Mouse (Mus musculus) intestine, embryonic 15.5 days (tissue): Measurements from ENCODE around the gene Miga2. TPM values are rescaled to one million over a fixed set of nuclear protein-coding genes. Genes with fewer than 3 reads are reported as not detected.
A peak's percentile ranks its signal among the peaks of the same experiment; 100 is the strongest.

ENCODE experiments used
- ATAC-seq: fragments of 200-750 bp; cut with Nextera tagmentation; 2 replicates; pipeline ENCODE4 v1.8.0; 2017; ENCODE audit warnings: moderate TSS enrichment, moderate library complexity
- H3K27ac ChIP-seq: fragments of 300-500 bp; sonication (generic); 2 replicates; pipeline ENCODE4 v1.5.1; 2015; ENCODE audit warnings: mild to moderate bottlenecking, inconsistent platforms
- H3K27me3 ChIP-seq: fragments of 300-500 bp; sonication (generic); replicated peaks from 2 replicates; pipeline ENCODE4 v1.6.1; 2015; ENCODE audit warnings: inconsistent platforms
- H3K36me3 ChIP-seq: fragments of 300-500 bp; sonication (generic); 2 replicates; pipeline ENCODE4 v1.6.1; 2015; ENCODE audit warnings: inconsistent platforms
- H3K4me1 ChIP-seq: fragments of 300-500 bp; sonication (generic); replicated peaks from 2 replicates; pipeline ENCODE4 v1.6.1; 2015; ENCODE audit warnings: inconsistent platforms
- H3K4me2 ChIP-seq: fragments of 300-500 bp; sonication (generic); replicated peaks from 2 replicates; pipeline ENCODE4 v1.6.1; 2015; ENCODE audit warnings: mild to moderate bottlenecking, inconsistent platforms
- H3K4me3 ChIP-seq: fragments of 300-500 bp; sonication (generic); replicated peaks from 2 replicates; pipeline ENCODE4 v1.5.1; 2015; ENCODE audit warnings: inconsistent platforms
- H3K9ac ChIP-seq: fragments of 300-500 bp; sonication (generic); 2 replicates; pipeline ENCODE4 v1.6.1; 2015; ENCODE audit warnings: inconsistent platforms
- H3K9me3 ChIP-seq: fragments of 300-500 bp; sonication (generic); 2 replicates; pipeline ENCODE4 v1.6.1; 2016; ENCODE audit warnings: inconsistent platforms
- WGBS: fragments of 180-500 bp; shearing (Covaris S2); methylation state at CpG from one replicate; pipeline ENCODE4 v1.1.7; 2015; 5-methylcytosine and 5-hydroxymethylcytosine counted together
- polyA plus RNA-seq: library from polyadenylated mRNA; unstranded; fragments of >200 nt; fragmentation: Nextera tagmentation; extraction: Ambion mirVana; gene quantifications from 2 replicates; pipeline ENCODE4 v1.2.1, GENCODE M21; 2015

Miga2 gene
- polyA plus RNA-seq, 1 experiment from 2014 or later = 20.9 TPM

DNA sequence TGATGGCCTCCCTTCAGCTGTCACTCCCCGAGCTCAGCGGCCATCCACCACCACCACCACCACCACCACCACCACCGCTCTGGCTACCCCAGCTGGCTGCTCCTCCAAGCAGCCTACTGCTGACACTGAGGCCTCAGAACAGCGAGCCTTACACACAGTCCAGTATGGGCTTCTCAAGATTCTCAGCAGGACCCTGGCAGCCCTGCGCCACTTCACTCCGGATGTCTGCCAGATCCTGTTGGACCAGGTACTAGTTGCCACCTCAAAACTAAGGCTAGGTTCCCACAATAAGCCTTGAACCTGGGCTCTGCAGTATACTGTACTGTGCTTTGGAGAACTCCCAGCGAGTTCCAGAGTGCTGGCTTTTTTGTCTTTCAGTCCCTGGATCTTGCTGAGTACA, 21.5 kb upstream of the Miga2 start:
- no peak for ATAC-seq
- WGBS = 89% methylated on average over 7 of the region's 7 CpGs
- peaks cover 71% of the 10 kb centered on the region for H3K36me3 ChIP-seq

DNA sequence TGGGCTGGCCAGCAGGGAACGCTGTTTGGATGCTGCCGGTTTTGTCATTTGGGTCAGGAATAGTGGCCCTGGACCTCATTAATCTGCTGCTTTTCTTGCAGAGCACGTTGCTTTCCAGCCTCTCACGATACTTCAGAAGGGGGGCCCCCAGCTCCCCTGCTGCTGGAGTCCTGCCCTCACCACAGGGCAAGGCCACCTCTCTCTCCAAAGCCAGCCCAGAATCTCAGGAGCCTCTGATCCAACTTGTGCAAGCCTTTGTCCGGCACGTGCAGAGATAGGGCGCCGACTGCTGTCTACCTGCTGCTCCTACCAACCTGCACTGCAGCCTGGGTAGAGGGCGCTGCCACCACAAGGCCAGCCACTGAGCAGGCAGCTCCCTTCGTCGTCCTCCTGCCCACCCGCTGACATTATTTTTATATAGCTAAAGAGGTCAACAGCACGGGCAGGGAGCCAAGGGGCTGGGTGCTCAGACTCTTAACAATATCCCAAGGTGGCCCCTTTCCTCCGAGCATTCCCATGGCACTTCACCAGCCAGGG, 20.4 kb upstream of the Miga2 start:
- no peak for ATAC-seq
- H3K27ac ChIP-seq = no peak overlapping the region
- H3K4me3 ChIP-seq = no peak overlapping the region
- H3K36me3 ChIP-seq = peaks cover 75% of the 10 kb centered on the region
- H3K4me1 ChIP-seq = no peaks in the 10 kb centered on the region
- WGBS = 73% methylated on average over 14 of the region's 14 CpGs
- H3K9ac ChIP-seq = no peak overlapping the region
- H3K9me3 ChIP-seq = no peaks in the 10 kb centered on the region
- no peaks in the 10 kb centered on the region for H3K27me3 ChIP-seq
- no peak overlapping the region for H3K4me2 ChIP-seq

More for the DNA sequence above, 21.5 kb upstream of the Miga2 start:
- Histone ChIP-seq H3K4me2 (no peak overlapping the region), H3K27me3 (no peaks in the 10 kb centered on the region), H3K4me1 (no peaks in the 10 kb centered on the region), H3K9ac (no peak overlapping the region), H3K27ac (no peak overlapping the region), H3K4me3 (no peak overlapping the region), H3K9me3 (no peaks in the 10 kb centered on the region)

GRCm38 (mm10) chr2:30345971-30346676, 17.9 kb upstream of the Miga2 start:
- ATAC-seq = no peak

GRCm38 (mm10) chr2:30349196-30349595, 14.8 kb upstream of the Miga2 start:
- peaks cover 44% of the 10 kb centered on the region for H3K36me3 ChIP-seq
- ATAC-seq = no peak
- no peak overlapping the region for H3K9ac ChIP-seq
- no peaks in the 10 kb centered on the region for H3K4me1 ChIP-seq
- no peaks in the 10 kb centered on the region for H3K9me3 ChIP-seq
- H3K27ac ChIP-seq = no peak overlapping the region
- no peak overlapping the region for H3K4me2 ChIP-seq
- no peak overlapping the region for H3K4me3 ChIP-seq
- 92% methylated on average over 6 of the region's 6 CpGs for WGBS
- H3K27me3 ChIP-seq = no peaks in the 10 kb centered on the region

More at GRCm38 (mm10) chr2:30345971-30346676, 17.9 kb upstream of the Miga2 start:
- Histone ChIP-seq H3K9ac (no peak overlapping the region), H3K4me3 (no peak overlapping the region), H3K9me3 (no peaks in the 10 kb centered on the region), H3K36me3 (peaks cover 72% of the 10 kb centered on the region), H3K27me3 (no peaks in the 10 kb centered on the region), H3K27ac (no peak overlapping the region), H3K4me2 (no peak overlapping the region), H3K4me1 (no peaks in the 10 kb centered on the region)
- 90% methylated on average over 7 of the region's 7 CpGs for WGBS

DNA sequence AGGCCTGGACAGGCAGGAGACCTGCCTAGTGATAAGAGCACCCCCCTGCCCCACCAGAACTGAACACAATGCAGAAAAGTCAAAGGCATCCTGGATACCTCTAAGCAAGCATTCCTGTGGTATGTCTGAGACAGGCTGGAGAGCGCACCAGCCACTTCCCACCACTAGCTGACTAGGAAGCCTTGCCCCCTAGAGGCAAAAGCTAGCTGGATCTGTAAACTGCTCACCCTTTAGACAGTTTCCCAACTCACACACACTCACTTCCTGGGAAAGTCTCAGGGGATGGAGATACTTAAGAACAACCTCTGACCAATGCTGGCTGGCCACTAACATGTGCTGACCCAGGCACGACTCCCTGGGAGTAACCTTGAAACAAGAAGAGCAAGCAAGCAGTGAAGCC, 12.9 kb upstream of the Miga2 start:
- Histone ChIP-seq H3K4me1 (peaks cover 9% of the 10 kb centered on the region), H3K36me3 (peaks cover 27% of the 10 kb centered on the region), H3K9me3 (no peaks in the 10 kb centered on the region), H3K4me2 (no peak overlapping the region), H3K27me3 (no peaks in the 10 kb centered on the region), H3K27ac (no peak overlapping the region), H3K9ac (no peak overlapping the region), H3K4me3 (no peak overlapping the region)
- WGBS = 76% methylated on average over 2 of the region's 2 CpGs
- no peak for ATAC-seq

GRCm38 (mm10) chr2:30355861-30356260, 8.2 kb upstream of the Miga2 start:
- WGBS = 55% methylated on average over 4 of the region's 4 CpGs
- Histone ChIP-seq H3K27ac (no peak overlapping the region), H3K4me2 (no peak overlapping the region), H3K4me1 (peaks cover 31% of the 10 kb centered on the region), H3K36me3 (no peaks in the 10 kb centered on the region), H3K27me3 (no peaks in the 10 kb centered on the region), H3K9ac (no peak overlapping the region), H3K9me3 (no peaks in the 10 kb centered on the region), H3K4me3 (no peak overlapping the region)
- ATAC-seq = no peak

DNA sequence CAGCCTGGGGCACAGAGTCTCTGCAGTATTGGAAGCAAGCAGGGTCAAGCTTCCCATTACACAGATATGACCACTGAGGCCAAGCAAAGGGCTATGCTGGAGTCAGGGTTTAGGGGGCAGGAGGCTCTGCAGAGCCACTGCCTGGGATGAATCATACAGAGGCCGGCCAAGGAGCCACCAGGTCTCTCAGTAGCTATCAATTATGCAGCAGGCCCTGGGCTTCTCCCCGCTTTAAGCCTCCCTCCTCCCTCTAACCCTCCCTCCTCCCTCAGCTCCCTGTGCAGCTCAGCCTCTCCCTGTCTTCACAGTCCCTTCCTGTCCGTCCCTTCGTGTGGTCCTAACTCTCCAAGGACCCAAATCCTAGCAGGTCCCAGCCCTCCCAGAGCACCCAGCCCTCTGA, 7.8 kb upstream of the Miga2 start:
- WGBS = 45% methylated on average over 4 of the region's 4 CpGs
- 0 out of 2 replicates have a peak overlapping the region, but pooled peaks have one; percentile 27 for H3K27ac ChIP-seq
- H3K27me3 ChIP-seq = no peaks in the 10 kb centered on the region
- no peak overlapping the region for H3K4me3 ChIP-seq
- no peaks in the 10 kb centered on the region for H3K9me3 ChIP-seq
- 0 out of 2 replicates have a peak overlapping the region, but pooled peaks have one; percentile 9 for H3K4me2 ChIP-seq
- no peak for ATAC-seq
- H3K36me3 ChIP-seq = no peaks in the 10 kb centered on the region
- H3K4me1 ChIP-seq = peaks cover 34% of the 10 kb centered on the region
- H3K9ac ChIP-seq = no peak overlapping the region

DNA sequence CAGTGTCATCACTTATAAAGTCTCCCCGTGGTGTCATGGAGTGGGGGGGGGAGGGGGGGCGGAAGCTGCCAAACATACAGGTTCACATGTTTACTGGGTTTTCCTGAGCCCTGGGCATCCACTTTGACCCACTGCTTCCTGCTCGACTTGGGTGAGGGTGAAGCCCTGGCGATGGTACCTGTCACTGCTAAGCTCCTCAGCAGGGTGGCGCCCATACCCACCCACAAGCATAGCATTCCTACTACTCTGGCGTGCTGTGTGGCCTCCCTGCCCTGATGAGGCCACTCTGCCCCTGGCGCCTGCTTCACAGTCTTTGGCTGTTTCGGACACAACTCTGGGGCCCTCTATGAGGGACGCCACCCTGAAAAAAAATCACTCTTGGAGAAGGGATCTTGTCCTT, 7.1 kb upstream of the Miga2 start:
- no peak overlapping the region for H3K4me3 ChIP-seq
- H3K27ac ChIP-seq = no peak overlapping the region
- no peaks in the 10 kb centered on the region for H3K36me3 ChIP-seq
- WGBS = 55% methylated on average over 9 of the region's 9 CpGs
- no peaks in the 10 kb centered on the region for H3K27me3 ChIP-seq
- H3K9me3 ChIP-seq = no peaks in the 10 kb centered on the region
- no peak for ATAC-seq
- peak overlapping the region; percentile 91; the same call in 1 of the 2 replicates for H3K4me2 ChIP-seq
- no peak overlapping the region for H3K9ac ChIP-seq
- H3K4me1 ChIP-seq = peaks cover 34% of the 10 kb centered on the region

DNA sequence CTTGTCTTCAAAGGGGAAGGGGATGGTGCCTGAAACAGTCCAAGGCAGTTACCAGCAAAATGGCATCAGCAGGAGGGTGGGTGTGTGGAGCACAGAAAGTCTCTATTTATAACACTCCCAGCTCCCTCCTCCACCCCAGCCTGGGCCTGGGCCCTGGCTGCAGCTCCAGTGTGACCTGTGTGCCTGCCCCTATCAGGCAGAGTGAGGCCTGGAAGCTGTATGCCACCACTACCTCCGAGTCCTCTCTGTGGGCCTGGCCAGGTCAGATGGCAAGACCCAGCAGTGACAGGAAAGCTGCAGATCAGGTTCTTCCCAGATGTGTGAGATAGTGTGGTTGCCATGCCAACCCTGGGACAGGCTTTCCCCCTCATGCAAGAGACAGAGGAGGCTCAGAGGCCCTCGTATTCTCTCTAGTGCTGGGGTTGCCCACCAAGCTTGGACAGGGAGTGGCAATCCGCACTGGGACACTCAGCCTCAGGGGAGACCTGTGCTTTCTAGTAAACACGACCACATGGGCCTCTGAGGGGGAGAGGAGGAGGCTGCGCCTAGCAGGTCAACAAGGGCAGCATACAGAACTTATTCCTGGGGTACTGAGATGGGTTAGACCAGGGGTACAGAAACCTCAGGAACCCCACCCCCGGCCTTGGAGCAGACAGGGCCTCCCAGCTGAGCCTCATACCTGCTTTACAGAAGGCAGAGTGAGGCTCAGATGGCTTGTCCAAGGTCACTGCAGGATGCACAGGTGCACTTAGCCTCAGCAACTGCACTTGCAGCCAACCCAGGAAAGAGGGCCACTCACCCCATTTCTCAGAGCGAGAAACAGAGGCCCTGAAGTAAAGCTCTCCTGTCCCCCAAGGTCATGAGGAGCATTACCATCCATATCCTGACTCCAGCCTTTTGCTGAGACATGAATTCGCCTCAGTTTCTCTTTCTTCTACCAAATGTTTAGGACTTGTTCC, 6.2 kb upstream of the Miga2 start:
- H3K4me1 ChIP-seq = peaks cover 34% of the 10 kb centered on the region
- H3K9ac ChIP-seq = peak overlapping the region; percentile 86; the same call in 1 of the 2 replicates
- H3K9me3 ChIP-seq = no peaks in the 10 kb centered on the region
- no peaks in the 10 kb centered on the region for H3K27me3 ChIP-seq
- H3K4me2 ChIP-seq = peak overlapping the region; percentile 91
- H3K36me3 ChIP-seq = no peaks in the 10 kb centered on the region
- ATAC-seq = peak; percentile 10; the same call in 1 of the 2 replicates
- H3K4me3 ChIP-seq = peak overlapping the region; percentile 83
- H3K27ac ChIP-seq = peak overlapping the region; percentile 44; the same call in 1 of the 2 replicates
- WGBS = 41% methylated on average over 8 of the region's 8 CpGs

GRCm38 (mm10) chr2:30358533-30359531, 5.2 kb upstream of the Miga2 start, which contains the start of gene Sh3glb2:
Gene Sh3glb2 (minus strand): TSS chr2:30359337.
- 1% methylated on average over 65 of the region's 73 CpGs for WGBS
- ATAC-seq = peak; percentile 77

DNA sequence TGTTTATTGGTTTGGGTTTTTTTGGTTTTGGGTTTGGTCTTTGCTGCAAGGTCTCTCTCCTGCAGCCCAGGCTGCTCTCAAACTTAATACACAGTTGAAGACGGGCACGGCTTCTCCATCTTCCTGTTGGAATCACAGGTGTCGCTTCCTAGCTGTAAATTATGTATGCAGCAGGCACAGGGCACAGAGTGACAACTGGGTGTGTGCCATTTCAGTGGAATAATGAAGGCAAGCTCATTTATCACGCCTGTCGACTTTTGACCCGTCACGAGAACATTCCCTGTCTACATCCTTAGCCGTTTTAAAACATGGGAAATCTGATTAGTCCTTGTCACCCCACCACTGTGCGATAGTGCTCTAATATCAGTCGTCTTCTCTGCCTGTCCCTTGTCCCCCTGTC, 3.4 kb upstream of the Miga2 start:
- Histone ChIP-seq H3K9me3 (no peaks in the 10 kb centered on the region), H3K27ac (no peak overlapping the region), H3K4me1 (peaks cover 41% of the 10 kb centered on the region), H3K9ac (no peak overlapping the region), H3K27me3 (no peaks in the 10 kb centered on the region), H3K4me3 (no peak overlapping the region), H3K4me2 (no peak overlapping the region), H3K36me3 (no peaks in the 10 kb centered on the region)
- no peak for ATAC-seq
- WGBS = 51% methylated on average over 10 of the region's 10 CpGs

More at GRCm38 (mm10) chr2:30358533-30359531, 5.2 kb upstream of the Miga2 start, which contains the start of gene Sh3glb2:
- no peaks in the 10 kb centered on the region for H3K9me3 ChIP-seq
- H3K4me1 ChIP-seq = peaks cover 34% of the 10 kb centered on the region
- peak within 1 kb of the TSS; percentile 91 for H3K4me2 ChIP-seq
- no peaks in the 10 kb centered on the region for H3K36me3 ChIP-seq
- peak within 1 kb of the TSS; percentile 83 for H3K4me3 ChIP-seq
- no peaks in the 10 kb centered on the region for H3K27me3 ChIP-seq
- H3K9ac ChIP-seq = peak within 1 kb of the TSS; percentile 86
- peak within 1 kb of the TSS; percentile 77 for H3K27ac ChIP-seq
